Mouse (Mus musculus): Measurements from ENCODE around the gene Myrip. TPM values are rescaled to one million over a fixed set of nuclear protein-coding genes. Genes with fewer than 3 reads are reported as not detected.
"Not testable (repeated sequence)": the region's sequence is repeated elsewhere in the genome, so short reads cannot be mapped to it uniquely, and the experiment has no call there.

Myrip gene
- polyA plus RNA-seq, 1 experiment from 2014 or later: 0.43 TPM

- Histone ChIP-seq H3K36me3 (no peaks in the 10 kb centered on the region), H3K4me3 (no peak overlapping the region), H3K4me1 (peaks cover 17% of the 10 kb centered on the region), H3K9me3 (replicated peaks) (peaks cover 9% of the 10 kb centered on the region), H3K27ac (replicated peaks) (no peak overlapping the region), H3K27me3 (ENCODE audit: low read depth, poor library complexity, severe bottlenecking) (peaks cover 31% of the 10 kb centered on the region)
- DNase-seq (ENCODE audit: low spot score): no peak
- 72% methylated on average over 2 of the region's 2 CpGs for WGBS
Measured at GRCm38 (mm10) chr9:120299429-120299828, 1.9 kb upstream of the Myrip start.

GRCm38 (mm10) chr9:120302980-120303452, 1.7 kb downstream of the Myrip start:
- Histone ChIP-seq H3K9me3 (replicated peaks) (peaks cover 9% of the 10 kb centered on the region), H3K36me3 (no peaks in the 10 kb centered on the region), H3K4me3 (peak overlapping the region; percentile 66), H3K27ac (replicated peaks) (no peak overlapping the region), H3K4me1 (peaks cover 20% of the 10 kb centered on the region), H3K27me3 (ENCODE audit: low read depth, poor library complexity, severe bottlenecking) (peaks cover 67% of the 10 kb centered on the region)
- 11% methylated on average over 19 of the region's 19 CpGs for WGBS
- DNase-seq (ENCODE audit: low spot score): peak; percentile 21

GRCm38 (mm10) chr9:120303453-120304299, 2.4 kb downstream of the Myrip start:
- peaks cover 70% of the 10 kb centered on the region for H3K27me3 ChIP-seq (ENCODE audit: low read depth, poor library complexity, severe bottlenecking)
- under 1% methylated on average over 101 of the region's 103 CpGs for WGBS
- DNase-seq (ENCODE audit: low spot score): peak; percentile 41
- peak overlapping the region; percentile 66 for H3K4me3 ChIP-seq
- H3K4me1 ChIP-seq: peaks cover 20% of the 10 kb centered on the region
- H3K9me3 ChIP-seq (replicated peaks): peaks cover 9% of the 10 kb centered on the region
- H3K36me3 ChIP-seq: no peaks in the 10 kb centered on the region
- peak overlapping the region; percentile 65; the same call in 1 of the 2 replicates for H3K27ac ChIP-seq (replicated peaks)

GRCm38 (mm10) chr9:120304300-120305137, 3.2 kb downstream of the Myrip start:
- H3K36me3 ChIP-seq: no peaks in the 10 kb centered on the region
- WGBS: 4% methylated on average over 54 of the region's 54 CpGs
- peak overlapping the region; percentile 66 for H3K4me3 ChIP-seq
- peaks cover 70% of the 10 kb centered on the region for H3K27me3 ChIP-seq (ENCODE audit: low read depth, poor library complexity, severe bottlenecking)
- H3K9me3 ChIP-seq (replicated peaks): peaks cover 9% of the 10 kb centered on the region
- DNase-seq (ENCODE audit: low spot score): peak; percentile 28
- peak overlapping the region; percentile 65; the same call in 1 of the 2 replicates for H3K27ac ChIP-seq (replicated peaks)
- peaks cover 20% of the 10 kb centered on the region for H3K4me1 ChIP-seq

GRCm38 (mm10) chr9:120315171-120315570, 13.9 kb downstream of the Myrip start:
- Histone ChIP-seq H3K9me3 (replicated peaks) (no peaks in the 10 kb centered on the region), H3K27me3 (ENCODE audit: low read depth, poor library complexity, severe bottlenecking) (no peaks in the 10 kb centered on the region), H3K4me1 (no peaks in the 10 kb centered on the region), H3K36me3 (no peaks in the 10 kb centered on the region), H3K4me3 (no peak overlapping the region), H3K27ac (replicated peaks) (no peak overlapping the region)
- 77% methylated on average over 3 of the region's 3 CpGs for WGBS
- DNase-seq (ENCODE audit: low spot score): no peak

- no peaks in the 10 kb centered on the region for H3K4me1 ChIP-seq
- 82% methylated on average over 9 of the region's 9 CpGs for WGBS
- no peak overlapping the region for H3K27ac ChIP-seq (replicated peaks)
- no peak overlapping the region for H3K4me3 ChIP-seq
- no peaks in the 10 kb centered on the region for H3K36me3 ChIP-seq
- no peaks in the 10 kb centered on the region for H3K27me3 ChIP-seq (ENCODE audit: low read depth, poor library complexity, severe bottlenecking)
- DNase-seq (ENCODE audit: low spot score): no peak
- H3K9me3 ChIP-seq (replicated peaks): no peaks in the 10 kb centered on the region
Measured at GRCm38 (mm10) chr9:120319099-120319498, 17.8 kb downstream of the Myrip start.

GRCm38 (mm10) chr9:120320573-120320972, 19.3 kb downstream of the Myrip start:
- H3K4me3 ChIP-seq: no peak overlapping the region
- no peaks in the 10 kb centered on the region for H3K4me1 ChIP-seq
- no peaks in the 10 kb centered on the region for H3K27me3 ChIP-seq (ENCODE audit: low read depth, poor library complexity, severe bottlenecking)
- no peaks in the 10 kb centered on the region for H3K9me3 ChIP-seq (replicated peaks)
- no peaks in the 10 kb centered on the region for H3K36me3 ChIP-seq
- no peak overlapping the region for H3K27ac ChIP-seq (replicated peaks)
- 90% methylated on average over 2 of the region's 2 CpGs for whole genome bisulfite sequencing
- no peak for DNase-seq (ENCODE audit: low spot score)

- H3K27ac ChIP-seq (replicated peaks): no peak overlapping the region
- H3K4me3 ChIP-seq: no peak overlapping the region
- H3K36me3 ChIP-seq: no peaks in the 10 kb centered on the region
- no peaks in the 10 kb centered on the region for H3K27me3 ChIP-seq (ENCODE audit: low read depth, poor library complexity, severe bottlenecking)
- 82% methylated on average over 15 of the region's 15 CpGs for WGBS
- no peaks in the 10 kb centered on the region for H3K4me1 ChIP-seq
- H3K9me3 ChIP-seq (replicated peaks): no peaks in the 10 kb centered on the region; the same call in 1 of the 2 replicates
- DNase-seq (ENCODE audit: low spot score): no peak
Measured at GRCm38 (mm10) chr9:120322702-120323426, 21.6 kb downstream of the Myrip start.

- H3K27ac ChIP-seq (replicated peaks): not testable (repeated sequence)
Measured at GRCm38 (mm10) chr9:120331048-120331447, 29.7 kb downstream of the Myrip start.

GRCm38 (mm10) chr9:120338172-120338571, 36.9 kb downstream of the Myrip start:
- Histone ChIP-seq H3K27ac (replicated peaks) (no peak overlapping the region), H3K4me3 (no peak overlapping the region), H3K4me1 (peaks cover 2% of the 10 kb centered on the region), H3K9me3 (replicated peaks) (no peaks in the 10 kb centered on the region), H3K27me3 (ENCODE audit: low read depth, poor library complexity, severe bottlenecking) (no peaks in the 10 kb centered on the region), H3K36me3 (no peaks in the 10 kb centered on the region)
- 53% methylated on average over 4 of the region's 4 CpGs for WGBS
- DNase-seq (ENCODE audit: low spot score): no peak

More at GRCm38 (mm10) chr9:120331048-120331447, 29.7 kb downstream of the Myrip start:
- not testable (repeated sequence) for H3K9me3 ChIP-seq (replicated peaks); H3K27me3 ChIP-seq (ENCODE audit: low read depth, poor library complexity, severe bottlenecking); DNase-seq (ENCODE audit: low spot score); H3K4me1 ChIP-seq; H3K4me3 ChIP-seq; H3K36me3 ChIP-seq
- 91% methylated on average over 3 of the region's 3 CpGs for WGBS

GRCm38 (mm10) chr9:120339975-120340695, 38.8 kb downstream of the Myrip start:
- Histone ChIP-seq H3K4me1 (peaks cover 16% of the 10 kb centered on the region), H3K4me3 (no peak overlapping the region), H3K9me3 (replicated peaks) (no peaks in the 10 kb centered on the region), H3K27me3 (ENCODE audit: low read depth, poor library complexity, severe bottlenecking) (no peaks in the 10 kb centered on the region), H3K27ac (replicated peaks) (no peak overlapping the region), H3K36me3 (no peaks in the 10 kb centered on the region)
- DNase-seq (ENCODE audit: low spot score): no peak
- 83% methylated on average over 10 of the region's 10 CpGs for WGBS
